Mouse (Mus musculus) liver, embryonic 11.5 days (tissue): ENCODE data around the gene Cfl1. TPM values are rescaled to one million over a fixed set of nuclear protein-coding genes. Genes with fewer than 3 reads are reported as not detected.
A peak's percentile ranks its signal among the peaks of the same experiment; 100 is the strongest.

ENCODE experiments used
- ATAC-seq: fragments of 200-750 bp; cut with Nextera tagmentation; replicated peaks from 2 replicates; pipeline ENCODE4 v1.8.0; 2017; ENCODE audit warnings: moderate number of reproducible peaks, mild to moderate bottlenecking, moderate TSS enrichment, moderate library complexity; ENCODE audit not compliant: low FRiP score
- DNase-seq: peaks from one replicate; pipeline ENCODE4 v3.0.0-alpha.2; 2017; ENCODE audit warnings: low spot score
- H3K27ac ChIP-seq: fragments of 300-500 bp; sonication (generic); 2 replicates; pipeline ENCODE4 v1.5.1; 2014; ENCODE audit warnings: mild to moderate bottlenecking, low read depth, low read length, control low read depth
- H3K27me3 ChIP-seq: fragments of 300-500 bp; sonication (generic); replicated peaks from 2 replicates; pipeline ENCODE4 v1.6.1; 2014; ENCODE audit warnings: low read length, mixed read lengths; ENCODE audit not compliant: control insufficient read depth, insufficient read depth
- H3K36me3 ChIP-seq: fragments of 300-500 bp; sonication (generic); 2 replicates; pipeline ENCODE4 v1.6.1; 2014; ENCODE audit warnings: mild to moderate bottlenecking, low read length, moderate library complexity, mixed read lengths; ENCODE audit not compliant: control insufficient read depth, insufficient read depth
- H3K4me1 ChIP-seq: fragments of 300-500 bp; sonication (generic); replicated peaks from 2 replicates; pipeline ENCODE4 v1.6.1; 2014; ENCODE audit warnings: low read length, mixed read lengths; ENCODE audit not compliant: control insufficient read depth, insufficient read depth
- H3K4me2 ChIP-seq: fragments of 300-500 bp; sonication (generic); 2 replicates; pipeline ENCODE4 v1.6.1; 2014; ENCODE audit warnings: mild to moderate bottlenecking, control low read depth, moderate library complexity
- H3K4me3 ChIP-seq: fragments of 300-500 bp; sonication (generic); 2 replicates; pipeline ENCODE4 v1.5.1; 2014; ENCODE audit warnings: low read depth, low read length, control low read depth
- H3K9ac ChIP-seq: fragments of 300-500 bp; sonication (generic); 2 replicates; pipeline ENCODE4 v1.6.1; 2014; ENCODE audit warnings: low read depth, low read length, control low read depth
- H3K9me3 ChIP-seq: fragments of 300-500 bp; sonication (generic); 2 replicates; pipeline ENCODE4 v1.6.1; 2016; ENCODE audit warnings: low read length, inconsistent platforms, mixed read lengths; ENCODE audit not compliant: control insufficient read depth
- WGBS: fragments of 180-500 bp; shearing (Covaris S2); extraction: QIAGEN DNeasy Blood & Tissue Kit; methylation state at CpG from one replicate; pipeline ENCODE4 v1.1.7; 2014; 5-methylcytosine and 5-hydroxymethylcytosine counted together
- polyA plus RNA-seq: library from polyadenylated mRNA; unstranded; fragments of >200 nt; fragmentation: Nextera tagmentation; extraction: Ambion mirVana; gene quantifications from 2 replicates; pipeline ENCODE4 v1.2.1, GENCODE M21; 2014

The Cfl1 gene
- polyA plus RNA-seq, 1 experiment from 2014 or later: 2,516 TPM

DNA sequence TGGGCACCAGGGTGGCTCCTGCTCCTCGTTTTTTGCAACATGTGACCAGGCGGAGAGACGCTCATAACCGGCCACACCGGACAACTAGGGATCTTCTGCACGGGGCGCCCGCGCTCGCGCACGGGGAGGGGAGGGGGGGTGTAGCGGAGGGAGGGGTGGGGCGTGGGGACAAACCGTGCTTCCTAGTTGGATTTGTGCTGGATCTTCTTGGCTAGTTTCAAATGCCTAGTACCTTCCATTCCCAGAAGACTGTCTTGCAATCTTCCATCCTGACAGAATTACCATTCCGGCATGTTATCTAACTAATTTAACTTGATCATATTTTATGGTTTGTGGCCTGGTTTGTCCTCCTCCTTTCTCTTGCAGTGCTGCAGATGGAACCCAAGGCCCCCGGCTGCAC lies 13.4 kb downstream of the Cfl1 start, which contains the start of gene 1700020D05Rik:
Gene 1700020D05Rik, minus strand, starts transcription at position 101 of the 400 bp plus-strand sequence.
- Histone ChIP-seq H3K4me1 (no peaks in the 10 kb centered on the region), H3K4me3 (no peak within 1 kb of the TSS), H3K4me2 (no peak within 1 kb of the TSS), H3K27me3 (no peaks in the 10 kb centered on the region), H3K9ac (no peak within 1 kb of the TSS), H3K27ac (no peak within 1 kb of the TSS), H3K9me3 (no peaks in the 10 kb centered on the region), H3K36me3 (no peaks in the 10 kb centered on the region)
- DNase-seq: no peak
- ATAC-seq: no peak
- 66% methylated on average over 17 of the region's 17 CpGs for WGBS

- WGBS: 3% methylated on average over 46 of the region's 47 CpGs
- peak; percentile 92 for DNase-seq
These were observed 20.1 kb downstream of the Cfl1 start, which contains the start of gene Snx32 for GRCm38 (mm10) chr19:5510031-5511026. TSS of gene Snx32 (minus strand) at chr19:5510538.

DNA sequence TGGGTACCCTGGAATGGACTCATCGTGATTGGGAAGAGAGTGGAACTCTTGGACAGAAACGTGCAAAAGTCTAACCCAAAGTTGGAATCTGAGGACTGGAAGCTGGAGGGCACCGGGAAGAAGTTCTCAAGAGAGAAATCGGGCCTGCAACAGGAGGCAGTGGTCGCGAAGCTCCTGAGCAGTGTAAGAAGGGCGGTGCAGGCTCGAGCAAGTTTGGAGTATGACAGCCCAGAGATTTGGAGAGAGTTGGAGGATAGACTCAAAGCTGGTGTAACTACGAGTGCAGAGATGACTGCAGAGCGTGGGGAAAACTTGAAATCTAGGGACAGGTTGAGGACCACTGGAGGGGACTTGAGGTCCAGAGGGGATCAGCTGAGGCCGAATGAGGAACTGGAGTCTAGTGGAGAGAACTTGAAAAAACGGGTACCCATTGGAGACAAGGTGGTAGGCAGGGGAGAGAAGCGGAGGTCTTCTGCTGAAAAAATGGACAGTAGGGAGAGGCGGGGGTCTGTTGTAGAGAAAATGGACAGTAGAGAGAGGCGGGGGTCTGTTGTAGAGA lies 20.9 kb downstream of the Cfl1 start:
- Histone ChIP-seq H3K27ac (peak overlapping the region; percentile 26; the same call in 1 of the 2 replicates), H3K9ac (peak overlapping the region; percentile 73), H3K4me1 (peaks cover 15% of the 10 kb centered on the region), H3K9me3 (no peaks in the 10 kb centered on the region), H3K4me3 (peak overlapping the region; percentile 65), H3K27me3 (no peaks in the 10 kb centered on the region), H3K36me3 (no peaks in the 10 kb centered on the region), H3K4me2 (peak overlapping the region; percentile 93)
- WGBS: 38% methylated on average over 15 of the region's 15 CpGs
- DNase-seq: no peak
- no peak for ATAC-seq

More at GRCm38 (mm10) chr19:5510031-5511026, 20.1 kb downstream of the Cfl1 start, which contains the start of gene Snx32:
- peak; percentile 99 for ATAC-seq
- peak within 1 kb of the TSS; percentile 44 for H3K27ac ChIP-seq
- no peaks in the 10 kb centered on the region for H3K27me3 ChIP-seq
- H3K9me3 ChIP-seq: no peaks in the 10 kb centered on the region
- H3K4me3 ChIP-seq: peak within 1 kb of the TSS; percentile 65
- H3K4me1 ChIP-seq: peaks cover 15% of the 10 kb centered on the region
- H3K4me2 ChIP-seq: peak within 1 kb of the TSS; percentile 93
- no peaks in the 10 kb centered on the region for H3K36me3 ChIP-seq
- H3K9ac ChIP-seq: peak within 1 kb of the TSS; percentile 73

GRCm38 (mm10) chr19:5512091-5513004 lies 22.1 kb downstream of the Cfl1 start:
- Histone ChIP-seq H3K4me2 (peak overlapping the region; percentile 93), H3K27ac (no peak overlapping the region), H3K4me1 (peaks cover 15% of the 10 kb centered on the region), H3K36me3 (no peaks in the 10 kb centered on the region), H3K4me3 (peak overlapping the region; percentile 24), H3K27me3 (no peaks in the 10 kb centered on the region), H3K9me3 (no peaks in the 10 kb centered on the region), H3K9ac (0 out of 2 replicates have a peak overlapping the region, but pooled peaks have one; percentile 7)
- 41% methylated on average over 12 of the region's 12 CpGs for WGBS
- ATAC-seq (no peak), DNase-seq (no peak)

DNA sequence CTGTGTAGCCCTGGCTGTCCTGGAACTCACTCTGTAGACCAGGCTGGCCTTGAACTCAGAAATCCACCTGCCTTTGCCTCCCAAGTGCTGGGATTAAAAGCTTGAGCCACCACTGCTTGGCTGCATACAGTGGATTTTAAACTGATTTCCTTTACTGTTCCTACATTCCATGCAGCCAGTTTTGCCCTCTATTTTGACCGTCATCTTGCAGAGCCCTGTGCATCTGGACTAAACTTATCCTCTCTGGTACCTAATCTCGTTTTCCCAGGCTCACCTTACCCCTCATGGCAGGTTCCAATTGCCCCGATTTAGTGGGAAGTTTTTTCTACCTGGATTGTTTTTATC lies 22.7 kb downstream of the Cfl1 start:
- DNase-seq (no peak), ATAC-seq (no peak)
- no peak overlapping the region for H3K4me3 ChIP-seq
- 65% methylated on average over 3 of the region's 3 CpGs for WGBS
- no peaks in the 10 kb centered on the region for H3K27me3 ChIP-seq
- peak overlapping the region; percentile 93 for H3K4me2 ChIP-seq
- no peak overlapping the region for H3K9ac ChIP-seq
- peaks cover 15% of the 10 kb centered on the region for H3K4me1 ChIP-seq
- H3K9me3 ChIP-seq: no peaks in the 10 kb centered on the region
- H3K36me3 ChIP-seq: no peaks in the 10 kb centered on the region
- no peak overlapping the region for H3K27ac ChIP-seq

- DNase-seq (no peak), ATAC-seq (no peak)
- no peak overlapping the region for H3K4me2 ChIP-seq
- H3K27me3 ChIP-seq: no peaks in the 10 kb centered on the region
- H3K27ac ChIP-seq: no peak overlapping the region
- no peaks in the 10 kb centered on the region for H3K36me3 ChIP-seq
- peaks cover 14% of the 10 kb centered on the region for H3K4me1 ChIP-seq
- no peak overlapping the region for H3K4me3 ChIP-seq
- no peak overlapping the region for H3K9ac ChIP-seq
- 88% methylated on average over 7 of the region's 7 CpGs for WGBS
- H3K9me3 ChIP-seq: no peaks in the 10 kb centered on the region
These were observed 25.9 kb downstream of the Cfl1 start for GRCm38 (mm10) chr19:5515840-5516777.

DNA sequence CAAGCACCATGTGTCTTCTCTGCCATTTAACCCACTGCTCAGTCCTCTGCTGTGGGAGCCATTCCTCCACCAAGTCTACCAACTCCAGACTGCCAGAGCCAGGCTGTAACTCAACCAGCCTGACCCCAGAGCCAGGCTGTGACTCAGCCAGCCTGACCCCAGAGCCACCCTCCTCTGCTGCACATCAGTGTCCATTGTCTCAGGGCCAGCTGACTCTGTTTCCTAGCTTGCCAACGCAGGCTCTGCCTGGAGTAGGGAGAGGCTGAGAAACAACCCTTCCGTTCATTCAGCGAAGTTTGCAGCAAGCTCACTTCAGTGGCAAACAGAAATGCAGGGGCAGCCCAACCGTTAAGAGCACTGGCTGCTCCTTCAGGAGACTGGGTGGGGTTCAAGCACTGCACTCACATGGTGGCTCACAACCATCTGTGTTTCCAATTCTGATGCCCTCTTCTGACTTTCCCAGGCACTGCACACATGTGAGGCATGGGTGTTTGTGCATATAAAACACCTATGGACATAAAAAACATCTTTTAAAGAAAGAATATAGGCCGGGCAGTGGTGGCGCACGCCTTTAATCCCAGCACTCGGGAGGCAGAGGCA lies 26.8 kb downstream of the Cfl1 start:
- 74% methylated on average over 8 of the region's 8 CpGs for WGBS
- 0 out of 2 replicates have a peak overlapping the region, but pooled peaks have one; percentile 9 for H3K9ac ChIP-seq
- H3K4me1 ChIP-seq: peaks cover 7% of the 10 kb centered on the region
- H3K27ac ChIP-seq: no peak overlapping the region
- DNase-seq (no peak), ATAC-seq (no peak)
- H3K27me3 ChIP-seq: no peaks in the 10 kb centered on the region
- H3K36me3 ChIP-seq: no peaks in the 10 kb centered on the region
- no peak overlapping the region for H3K4me3 ChIP-seq
- no peaks in the 10 kb centered on the region for H3K9me3 ChIP-seq
- H3K4me2 ChIP-seq: no peak overlapping the region
